Mouse (Mus musculus) midbrain, embryonic 16.5 days (tissue): ENCODE data around the gene Eid2b. TPM values are rescaled to one million over a fixed set of nuclear protein-coding genes. Genes with fewer than 3 reads are reported as not detected.

Source experiments
- ATAC-seq: fragments of 200-750 bp; cut with Nextera tagmentation; 2 replicates; pipeline ENCODE4 v1.8.0; 2017; ENCODE audit warnings: moderate TSS enrichment
- H3K27ac ChIP-seq: fragments of 300-500 bp; sonication (generic); 2 replicates; pipeline ENCODE4 v1.5.1; 2014; ENCODE audit warnings: mild to moderate bottlenecking, low read length, mixed read lengths
- H3K27me3 ChIP-seq: fragments of 300-500 bp; sonication (generic); 2 replicates; pipeline ENCODE4 v1.6.1; 2014; ENCODE audit warnings: low read depth, low read length, mixed read lengths; ENCODE audit not compliant: control insufficient read depth, insufficient read depth
- H3K36me3 ChIP-seq: fragments of 300-500 bp; sonication (generic); 2 replicates; pipeline ENCODE4 v1.6.1; 2014; ENCODE audit warnings: mild to moderate bottlenecking, low read length, moderate library complexity, mixed read lengths; ENCODE audit not compliant: control insufficient read depth, insufficient read depth
- H3K4me1 ChIP-seq: fragments of 300-500 bp; sonication (generic); 2 replicates; pipeline ENCODE4 v1.6.1; 2014; ENCODE audit warnings: mild to moderate bottlenecking, low read length, mixed read lengths; ENCODE audit not compliant: control insufficient read depth, insufficient read depth
- H3K4me2 ChIP-seq: fragments of 300-500 bp; sonication (generic); 2 replicates; pipeline ENCODE4 v1.6.1; 2014; ENCODE audit warnings: mild to moderate bottlenecking, low read length, mixed read lengths
- H3K4me3 ChIP-seq: fragments of 300-500 bp; sonication (generic); 2 replicates; pipeline ENCODE4 v1.5.1; 2014; ENCODE audit warnings: low read depth, mild to moderate bottlenecking, low read length, moderate library complexity, mixed read lengths
- H3K9ac ChIP-seq: fragments of 300-500 bp; sonication (generic); 2 replicates; pipeline ENCODE4 v1.6.1; 2014; ENCODE audit warnings: low read depth, low read length, mixed read lengths
- H3K9me3 ChIP-seq: fragments of 300-500 bp; sonication (generic); replicated peaks from 2 replicates; pipeline ENCODE4 v1.6.1; 2014; ENCODE audit warnings: mild to moderate bottlenecking, low read length, mixed read lengths; ENCODE audit not compliant: control insufficient read depth, poor library complexity, severe bottlenecking
- WGBS: fragments of 180-500 bp; shearing (Covaris S2); extraction: QIAGEN DNeasy Blood & Tissue Kit; methylation state at CpG from one replicate; pipeline ENCODE4 v1.1.7; 2014; 5-methylcytosine and 5-hydroxymethylcytosine counted together
- polyA plus RNA-seq: library from polyadenylated mRNA; unstranded; fragments of >200 nt; fragmentation: Nextera tagmentation; extraction: Ambion mirVana; gene quantifications from 2 replicates; pipeline ENCODE4 v1.2.1, GENCODE M21; 2015

Eid2b gene
- polyA plus RNA-seq, 1 experiment from 2014 or later = 44.2 TPM

DNA sequence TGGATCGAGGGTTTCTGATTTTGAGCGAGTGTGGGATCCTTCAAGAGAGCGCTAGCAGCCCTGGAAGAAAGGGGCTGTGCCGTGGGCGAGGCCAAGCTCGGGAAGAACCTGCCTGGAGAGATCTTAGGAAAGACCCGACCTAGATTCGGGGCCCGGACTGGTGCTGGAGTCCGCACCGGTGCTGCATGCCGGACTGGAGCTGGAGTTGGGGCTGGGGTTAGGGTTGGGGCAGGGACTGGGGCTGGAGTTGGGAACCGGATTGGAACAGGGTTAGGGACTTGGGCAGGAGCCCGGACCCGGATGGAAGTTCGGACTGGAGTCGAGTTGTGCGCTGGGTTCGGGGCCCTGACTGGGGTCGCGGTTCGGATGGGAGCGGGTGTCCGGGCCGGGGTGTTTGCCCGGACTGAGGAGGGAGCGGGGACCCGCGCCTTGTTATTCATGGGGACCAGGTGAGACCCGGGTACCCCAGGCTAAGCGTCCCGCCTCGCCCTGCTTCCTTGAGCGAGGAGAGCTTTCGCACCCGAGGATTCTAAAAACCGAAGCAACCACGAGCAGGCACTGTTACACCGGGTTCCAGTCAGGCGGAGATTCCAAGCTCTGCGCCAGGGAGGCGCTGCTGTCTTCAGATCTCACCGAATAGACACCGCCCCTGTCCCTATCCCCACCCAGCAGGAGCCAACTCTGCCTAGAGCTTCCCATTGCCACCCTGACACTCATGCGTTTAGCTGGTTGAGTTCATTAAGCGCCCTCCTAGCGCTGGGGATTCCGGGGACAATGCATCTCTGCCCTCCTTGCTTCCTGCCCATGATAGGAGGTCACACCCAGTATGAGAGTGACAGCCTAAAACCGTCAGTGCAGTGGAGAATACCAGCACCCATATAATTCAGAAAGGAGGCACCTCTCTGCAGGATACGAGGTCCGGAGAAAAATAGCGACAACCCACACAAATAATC, 13.4 kb downstream of the Eid2b start, which contains the start of gene Selenov:
Selenov (minus strand) TSS at position 549 of the 953 bp plus-strand sequence.
- Histone ChIP-seq H3K27me3 (peaks cover 20% of the 10 kb centered on the region), H3K4me1 (peaks cover 6% of the 10 kb centered on the region; the same call in 1 of the 2 replicates), H3K9me3 (no peaks in the 10 kb centered on the region), H3K4me3 (peak within 1 kb of the TSS; percentile 22), H3K27ac (no peak within 1 kb of the TSS), H3K4me2 (peak within 1 kb of the TSS; percentile 59), H3K9ac (peak within 1 kb of the TSS; percentile 44; the same call in 1 of the 2 replicates), H3K36me3 (no peaks in the 10 kb centered on the region)
- 0 out of 2 replicates have a peak, but pooled peaks have one; percentile 22 for ATAC-seq
- WGBS = 2% methylated on average over 52 of the region's 52 CpGs

DNA sequence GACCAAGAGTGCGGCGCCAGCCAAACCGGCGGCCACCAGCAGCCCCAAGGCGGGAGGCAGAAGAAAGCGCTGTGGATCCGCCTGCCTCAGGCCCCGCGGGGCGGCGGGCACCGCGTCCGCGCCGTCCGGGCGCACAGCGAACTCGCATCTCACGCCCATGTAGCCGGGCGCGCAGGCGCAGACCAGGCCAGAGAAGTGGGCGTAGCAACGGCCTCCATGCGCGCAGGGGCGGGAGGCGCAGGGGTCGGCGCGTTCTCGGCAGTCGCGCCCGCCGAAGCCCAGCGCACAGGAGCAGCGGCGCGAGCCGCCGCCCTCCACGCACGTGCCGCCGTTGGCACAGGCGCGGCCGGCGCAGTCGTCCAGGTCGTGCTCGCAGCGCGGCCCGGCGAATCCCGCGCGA, 16.9 kb downstream of the Eid2b start:
- Histone ChIP-seq H3K27ac (peak overlapping the region; percentile 40; the same call in 1 of the 2 replicates), H3K9me3 (no peaks in the 10 kb centered on the region), H3K4me3 (peak overlapping the region; percentile 57), H3K36me3 (no peaks in the 10 kb centered on the region), H3K27me3 (peaks cover 9% of the 10 kb centered on the region), H3K4me1 (peaks cover 12% of the 10 kb centered on the region), H3K9ac (peak overlapping the region; percentile 76), H3K4me2 (peak overlapping the region; percentile 77)
- ATAC-seq = peak; percentile 82
- under 1% methylated on average over 41 of the region's 63 CpGs for WGBS

DNA sequence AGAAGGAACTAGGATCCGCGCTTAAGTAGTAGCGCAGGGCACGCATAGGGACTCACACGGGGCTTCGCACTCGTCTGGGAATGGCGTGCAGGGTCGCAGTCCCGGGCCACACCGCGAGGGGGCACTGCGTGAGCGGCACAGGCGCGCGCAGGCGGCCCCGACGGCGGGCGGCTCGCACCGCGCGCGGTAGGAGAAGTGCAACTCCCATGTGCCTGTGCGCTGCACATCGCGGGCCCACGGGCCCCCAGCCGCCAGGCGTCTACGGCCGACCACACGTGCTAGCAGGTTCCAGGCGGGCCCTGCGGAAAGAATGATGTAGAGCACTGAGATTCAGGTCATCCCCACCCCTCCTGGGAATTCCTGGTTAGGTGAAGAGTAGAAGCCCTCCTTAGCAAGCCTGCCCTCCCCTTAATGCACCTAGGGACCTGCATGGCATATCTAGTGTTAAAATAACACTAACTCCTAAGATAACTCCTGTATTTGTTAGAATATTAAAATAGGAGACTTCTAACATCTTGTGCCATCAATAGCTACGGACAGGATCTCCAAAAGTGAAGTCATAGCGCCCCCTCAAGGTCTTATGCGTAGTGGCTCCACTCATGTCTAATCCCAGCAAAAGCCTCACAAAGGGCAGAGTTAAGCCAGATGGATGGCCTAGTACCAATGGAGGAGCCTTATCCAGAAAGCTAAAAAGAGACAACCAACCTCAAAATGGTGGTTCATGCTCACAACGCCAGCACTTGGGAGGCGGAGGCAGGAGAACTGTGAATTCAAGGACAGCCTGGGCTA, 21.5 kb downstream of the Eid2b start:
- peaks cover 26% of the 10 kb centered on the region for H3K4me1 ChIP-seq
- H3K9me3 ChIP-seq = no peaks in the 10 kb centered on the region
- peaks cover 3% of the 10 kb centered on the region for H3K27me3 ChIP-seq
- peak overlapping the region; percentile 13 for H3K9ac ChIP-seq
- no peak; the same call in 1 of the 2 replicates for ATAC-seq
- peak overlapping the region; percentile 46 for H3K4me2 ChIP-seq
- no peaks in the 10 kb centered on the region for H3K36me3 ChIP-seq
- WGBS = 6% methylated on average over 41 of the region's 43 CpGs
- no peak overlapping the region for H3K27ac ChIP-seq
- peak overlapping the region; percentile 16 for H3K4me3 ChIP-seq

DNA sequence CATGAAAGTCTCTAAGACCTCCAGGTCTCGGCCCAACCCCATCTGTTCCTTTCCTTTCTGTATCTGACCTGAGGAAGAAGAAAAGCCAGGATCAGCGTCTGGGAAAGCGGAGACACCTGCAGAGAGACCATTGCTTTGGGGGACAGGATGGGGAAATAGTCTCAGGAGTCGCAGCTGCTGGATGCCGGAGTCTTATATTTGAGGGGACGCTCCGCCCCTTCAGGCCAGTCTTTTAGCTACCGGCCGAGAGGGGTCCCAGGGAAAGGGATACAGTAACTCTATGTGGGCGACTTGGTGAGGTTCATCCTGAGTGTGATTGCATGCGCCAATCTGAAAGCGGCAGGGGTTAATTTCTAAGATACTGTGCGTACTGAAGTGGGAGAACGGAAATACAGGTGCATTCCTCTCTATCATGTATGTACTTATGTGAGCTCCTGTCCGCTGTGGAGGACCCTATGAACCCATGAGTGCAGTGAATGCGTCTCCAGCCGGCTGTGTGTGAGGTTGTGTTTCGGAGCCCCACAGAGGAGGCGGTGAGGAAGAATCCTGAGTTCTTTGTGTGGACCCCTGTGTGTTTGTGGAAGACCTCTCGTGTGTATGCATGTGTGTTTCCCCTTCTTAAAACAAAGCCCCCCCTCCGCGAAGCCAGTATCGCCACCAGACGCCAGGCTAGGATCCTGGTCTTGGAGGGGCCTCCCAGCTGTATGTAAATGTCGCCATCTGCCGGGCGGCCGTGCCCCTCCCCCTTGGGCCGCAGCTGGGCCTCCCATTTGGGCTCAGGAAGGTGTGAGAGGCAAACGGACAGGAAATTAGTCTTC, 24.3 kb downstream of the Eid2b start, which contains the start of gene Dll3:
Dll3 (minus strand) TSS at position 623 of the 818 bp plus-strand sequence.
- Histone ChIP-seq H3K36me3 (peaks cover 16% of the 10 kb centered on the region), H3K27me3 (peaks cover 3% of the 10 kb centered on the region), H3K9me3 (no peaks in the 10 kb centered on the region), H3K27ac (peak within 1 kb of the TSS; percentile 61), H3K4me2 (peak within 1 kb of the TSS; percentile 76), H3K9ac (peak within 1 kb of the TSS; percentile 72), H3K4me1 (peaks cover 23% of the 10 kb centered on the region), H3K4me3 (peak within 1 kb of the TSS; percentile 46)
- peak; percentile 63 for ATAC-seq
- WGBS = 1% methylated on average over 30 of the region's 30 CpGs

DNA sequence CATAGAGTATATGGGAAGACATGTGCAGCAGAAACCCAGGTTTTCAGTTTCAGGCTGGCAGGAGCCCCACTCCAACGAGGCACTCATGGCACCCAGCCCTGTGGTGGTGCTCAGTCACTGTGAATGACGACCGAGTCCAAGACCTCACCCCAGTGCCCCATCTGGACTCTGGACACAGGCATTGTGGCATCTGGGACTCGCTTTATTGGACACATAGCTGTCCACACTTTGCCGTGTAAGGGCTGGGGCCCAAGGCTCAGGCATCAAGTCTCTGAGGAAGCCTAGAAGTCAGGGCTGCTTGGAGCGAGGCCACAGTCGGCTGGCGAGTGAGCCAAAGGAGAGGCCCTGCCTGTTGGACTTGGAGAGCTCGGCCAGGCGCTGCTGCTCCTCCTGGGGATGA, 28.1 kb downstream of the Eid2b start:
- no peak for ATAC-seq
- WGBS = 93% methylated on average over 10 of the region's 10 CpGs
- Histone ChIP-seq H3K27me3 (no peaks in the 10 kb centered on the region), H3K9ac (no peak overlapping the region), H3K4me1 (peaks cover 19% of the 10 kb centered on the region), H3K4me2 (no peak overlapping the region), H3K4me3 (no peak overlapping the region), H3K36me3 (peaks cover 31% of the 10 kb centered on the region), H3K9me3 (no peaks in the 10 kb centered on the region), H3K27ac (no peak overlapping the region)

DNA sequence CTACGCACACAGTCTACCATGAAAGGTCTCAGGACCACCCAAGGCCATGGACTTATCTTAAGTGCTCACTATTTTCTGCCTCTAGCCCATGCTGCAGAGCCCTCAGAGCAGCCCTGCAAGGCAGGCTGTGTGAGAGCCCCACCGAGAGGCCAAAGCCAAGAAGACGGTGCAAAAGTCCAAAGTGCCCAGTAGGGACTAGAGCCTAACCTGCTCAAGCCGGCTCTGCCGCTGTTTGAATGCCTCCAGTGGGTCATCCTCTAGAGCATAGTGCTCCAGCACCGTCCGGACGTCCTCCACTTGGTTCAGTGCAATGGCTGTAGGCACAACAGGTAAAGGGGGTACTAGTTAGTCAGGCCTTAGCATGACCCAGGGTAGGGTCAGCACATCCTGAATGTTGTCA, 28.7 kb downstream of the Eid2b start:
- no peak overlapping the region for H3K4me2 ChIP-seq
- peaks cover 31% of the 10 kb centered on the region for H3K36me3 ChIP-seq
- H3K4me1 ChIP-seq = peaks cover 19% of the 10 kb centered on the region
- H3K9me3 ChIP-seq = no peaks in the 10 kb centered on the region
- no peak overlapping the region for H3K27ac ChIP-seq
- no peak overlapping the region for H3K4me3 ChIP-seq
- no peak overlapping the region for H3K9ac ChIP-seq
- no peaks in the 10 kb centered on the region for H3K27me3 ChIP-seq
- no peak for ATAC-seq
- 96% methylated on average over 8 of the region's 8 CpGs for WGBS

DNA sequence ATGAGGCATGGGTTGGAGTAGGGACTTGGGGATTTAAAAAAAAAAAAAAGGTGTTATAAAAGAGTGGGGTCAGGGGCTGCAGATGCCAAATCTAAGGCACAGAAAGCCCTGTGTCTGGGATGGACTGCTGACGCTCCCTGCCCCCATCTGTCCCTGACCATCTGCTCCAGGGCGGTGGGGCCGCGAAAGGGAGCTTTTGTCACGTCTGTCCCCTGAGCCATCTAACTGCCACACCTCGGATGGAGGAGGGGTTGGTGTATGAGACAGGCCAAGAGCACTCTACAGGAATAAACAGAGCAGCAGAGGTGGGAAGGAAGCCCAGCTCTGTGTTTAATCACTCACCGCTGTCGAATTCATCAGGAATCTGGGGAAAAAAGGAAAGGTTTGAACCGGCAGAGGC, 32.2 kb downstream of the Eid2b start:
- Histone ChIP-seq H3K27me3 (no peaks in the 10 kb centered on the region), H3K4me3 (no peak overlapping the region), H3K36me3 (peaks cover 31% of the 10 kb centered on the region), H3K9me3 (no peaks in the 10 kb centered on the region), H3K4me1 (peaks cover 9% of the 10 kb centered on the region), H3K9ac (no peak overlapping the region), H3K4me2 (no peak overlapping the region), H3K27ac (no peak overlapping the region)
- no peak for ATAC-seq
- WGBS = 41% methylated on average over 9 of the region's 9 CpGs
